Mouse (Mus musculus): ENCODE data around the gene Zbtb16. TPM values are rescaled to one million over a fixed set of nuclear protein-coding genes. Genes with fewer than 3 reads are reported as not detected.

Zbtb16 gene
- total and polyA plus RNA-seq, 2 experiments from 2014 or later, result 6.8 to 13.5 TPM

GRCm38 (mm10) chr9:48756261-48756812 is 79.7 kb downstream of the Zbtb16 start:
- Histone ChIP-seq H3K9me3 (ENCODE audit: low read length) (no peaks in the 10 kb centered on the region), H3K4me2 (ENCODE audit: low read depth, low read length) (no peak overlapping the region), H3K4me3 (ENCODE audit: low read length) (no peak overlapping the region), H3K27me3 (ENCODE audit: insufficient read depth, low read length) (no peaks in the 10 kb centered on the region), H3K4me1 (ENCODE audit: insufficient read depth, low read length) (peaks cover 13% of the 10 kb centered on the region; the same call in 1 of the 2 replicates), H3K27ac (peak overlapping the region; percentile 41; the same call in 1 of the 2 replicates), H3K9ac (replicated peaks; ENCODE audit: low read length) (0 out of 2 replicates have a peak overlapping the region, but pooled peaks have one; percentile 1), H3K36me3 (ENCODE audit: insufficient read depth, low read length) (no peaks in the 10 kb centered on the region)
- 27% methylated on average over 10 of the region's 10 CpGs for WGBS
- DNase-seq (ENCODE audit: low spot score) (peak; percentile 56), ATAC-seq (peak; percentile 46)
- no peak for TF ChIP-seq CTCF (IDR thresholded peaks at IDR 0.05; ENCODE audit: low read depth)

DNA sequence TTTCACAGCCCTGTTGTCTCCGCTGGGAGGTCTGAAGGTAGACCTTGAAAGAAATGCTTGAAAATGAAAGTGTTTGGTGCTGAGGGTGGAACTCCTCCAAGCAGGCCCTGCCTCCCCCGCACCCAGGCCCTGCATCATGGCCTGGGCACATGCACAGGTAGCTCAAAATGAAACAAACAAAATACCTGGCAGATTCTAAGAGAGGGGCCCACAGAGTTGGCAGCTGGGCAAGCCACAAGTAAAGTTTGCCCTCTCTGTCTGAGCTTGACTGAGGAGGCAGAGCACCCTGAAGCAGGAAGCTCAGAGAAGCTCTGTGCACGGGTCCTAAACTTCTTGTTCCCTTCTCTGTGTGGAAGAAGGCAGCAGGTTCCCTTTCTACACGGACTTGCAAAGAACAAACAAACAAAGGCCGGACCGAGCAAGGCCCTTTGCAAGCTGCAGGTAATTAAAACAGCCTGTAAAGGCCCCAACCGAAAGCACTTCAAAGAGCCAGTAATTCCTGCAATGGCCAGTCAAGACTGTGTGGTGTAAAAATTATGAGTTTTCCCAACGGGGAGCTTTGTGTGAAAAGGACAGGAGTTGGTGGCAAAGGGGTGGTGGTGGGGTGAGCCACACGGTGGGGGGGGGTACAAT is 80.5 kb downstream of the Zbtb16 start:
- no peaks in the 10 kb centered on the region for H3K9me3 ChIP-seq (ENCODE audit: low read length)
- WGBS, result 50% methylated on average over 9 of the region's 9 CpGs

DNA sequence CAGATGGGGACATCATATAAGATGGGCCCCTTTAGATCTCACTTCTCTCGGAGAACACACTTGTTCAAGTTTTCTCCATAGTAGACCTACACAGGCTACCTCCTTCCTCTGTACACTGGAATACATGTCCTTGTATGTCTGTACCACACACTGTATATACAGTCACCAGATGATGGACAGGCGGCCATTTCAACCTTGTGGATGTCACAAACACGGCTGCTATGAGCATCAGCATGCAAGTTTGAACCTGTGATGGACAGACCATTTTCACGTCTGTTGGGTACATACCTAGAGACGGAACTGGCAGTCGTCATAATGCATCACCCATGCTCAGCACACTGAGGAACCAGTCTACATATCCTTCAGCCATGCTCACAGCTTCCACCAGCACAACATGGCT is 81.6 kb downstream of the Zbtb16 start:
- no peak overlapping the region for H3K4me2 ChIP-seq (ENCODE audit: low read depth, low read length)
- WGBS, result 93% methylated on average over 6 of the region's 6 CpGs
- no peaks in the 10 kb centered on the region for H3K27me3 ChIP-seq (ENCODE audit: insufficient read depth, low read length)
- H3K9ac ChIP-seq (replicated peaks; ENCODE audit: low read length), result no peak overlapping the region
- H3K9me3 ChIP-seq (ENCODE audit: low read length), result no peaks in the 10 kb centered on the region
- peaks cover 7% of the 10 kb centered on the region; the same call in 1 of the 2 replicates for H3K4me1 ChIP-seq (ENCODE audit: insufficient read depth, low read length)
- DNase-seq (ENCODE audit: low spot score) (no peak), ATAC-seq (no peak)
- no peak overlapping the region for H3K4me3 ChIP-seq (ENCODE audit: low read length)
- H3K27ac ChIP-seq, result no peak overlapping the region
- TF ChIP-seq CTCF (IDR thresholded peaks at IDR 0.05; ENCODE audit: low read depth), result no peak
- H3K36me3 ChIP-seq (ENCODE audit: insufficient read depth, low read length), result no peaks in the 10 kb centered on the region

More for the DNA sequence above, 80.5 kb downstream of the Zbtb16 start:
- H3K27me3 ChIP-seq (ENCODE audit: insufficient read depth, low read length), result no peaks in the 10 kb centered on the region
- DNase-seq (ENCODE audit: low spot score), result no peak
- no peak for TF ChIP-seq CTCF (IDR thresholded peaks at IDR 0.05; ENCODE audit: low read depth)
- H3K27ac ChIP-seq, result no peak overlapping the region; the same call in 1 of the 2 replicates
- no peak for ATAC-seq
- H3K4me2 ChIP-seq (ENCODE audit: low read depth, low read length), result no peak overlapping the region
- no peak overlapping the region for H3K4me3 ChIP-seq (ENCODE audit: low read length)
- H3K36me3 ChIP-seq (ENCODE audit: insufficient read depth, low read length), result no peaks in the 10 kb centered on the region
- peaks cover 13% of the 10 kb centered on the region; the same call in 1 of the 2 replicates for H3K4me1 ChIP-seq (ENCODE audit: insufficient read depth, low read length)
- H3K9ac ChIP-seq (replicated peaks; ENCODE audit: low read length), result 0 out of 2 replicates have a peak overlapping the region, but pooled peaks have one; percentile 3

- Histone ChIP-seq H3K9me3 (ENCODE audit: low read length) (no peaks in the 10 kb centered on the region), H3K4me3 (ENCODE audit: low read length) (no peak overlapping the region), H3K4me2 (ENCODE audit: low read depth, low read length) (no peak overlapping the region), H3K27me3 (ENCODE audit: insufficient read depth, low read length) (no peaks in the 10 kb centered on the region), H3K27ac (no peak overlapping the region), H3K4me1 (ENCODE audit: insufficient read depth, low read length) (peaks cover 7% of the 10 kb centered on the region; the same call in 1 of the 2 replicates), H3K36me3 (ENCODE audit: insufficient read depth, low read length) (no peaks in the 10 kb centered on the region), H3K9ac (replicated peaks; ENCODE audit: low read length) (no peak overlapping the region)
- no peak for TF ChIP-seq CTCF (IDR thresholded peaks at IDR 0.05; ENCODE audit: low read depth)
- DNase-seq (ENCODE audit: low spot score) (no peak), ATAC-seq (no peak)
- WGBS, result 89% methylated on average over 6 of the region's 6 CpGs
Measured at GRCm38 (mm10) chr9:48753881-48754280, 82.1 kb downstream of the Zbtb16 start.

- H3K4me2 ChIP-seq (ENCODE audit: low read depth, low read length), result no peak overlapping the region
- WGBS, result 72% methylated on average over 3 of the region's 3 CpGs
- ATAC-seq, result no peak
- H3K27me3 ChIP-seq (ENCODE audit: insufficient read depth, low read length), result no peaks in the 10 kb centered on the region
- H3K4me3 ChIP-seq (ENCODE audit: low read length), result no peak overlapping the region
- no peak overlapping the region for H3K27ac ChIP-seq
- H3K4me1 ChIP-seq (ENCODE audit: insufficient read depth, low read length), result peaks cover 5% of the 10 kb centered on the region; the same call in 1 of the 2 replicates
- no peak for TF ChIP-seq CTCF (IDR thresholded peaks at IDR 0.05; ENCODE audit: low read depth)
- no peak for DNase-seq (ENCODE audit: low spot score)
- H3K36me3 ChIP-seq (ENCODE audit: insufficient read depth, low read length), result no peaks in the 10 kb centered on the region
- no peak overlapping the region for H3K9ac ChIP-seq (replicated peaks; ENCODE audit: low read length)
- H3K9me3 ChIP-seq (ENCODE audit: low read length), result no peaks in the 10 kb centered on the region
Measured at GRCm38 (mm10) chr9:48751900-48752299, 84.1 kb downstream of the Zbtb16 start.

DNA sequence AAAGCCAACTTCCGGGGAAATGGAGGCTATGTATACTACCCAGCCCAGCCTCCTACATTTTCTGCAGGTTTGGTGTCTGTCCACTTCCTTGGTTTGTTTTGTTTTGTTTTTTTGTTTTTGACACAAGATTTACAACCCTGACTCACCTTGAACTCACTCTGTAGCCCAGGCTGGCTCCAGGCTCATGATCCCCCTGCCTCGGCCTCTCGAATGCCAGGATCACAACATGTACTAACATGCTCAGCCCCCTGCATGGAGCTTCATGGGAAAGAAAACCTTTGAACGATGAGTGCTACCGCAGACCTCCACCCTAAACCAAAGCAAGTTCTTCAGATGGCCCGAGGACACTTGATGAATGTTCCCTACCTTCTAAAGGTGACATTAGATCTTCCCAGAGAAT is 86.4 kb downstream of the Zbtb16 start:
- TF ChIP-seq CTCF (IDR thresholded peaks at IDR 0.05; ENCODE audit: low read depth), result no peak
- no peaks in the 10 kb centered on the region for H3K36me3 ChIP-seq (ENCODE audit: insufficient read depth, low read length)
- no peaks in the 10 kb centered on the region for H3K27me3 ChIP-seq (ENCODE audit: insufficient read depth, low read length)
- no peak overlapping the region for H3K4me3 ChIP-seq (ENCODE audit: low read length)
- ATAC-seq (no peak), DNase-seq (ENCODE audit: low spot score) (no peak)
- no peak overlapping the region for H3K9ac ChIP-seq (replicated peaks; ENCODE audit: low read length)
- 90% methylated on average over 6 of the region's 6 CpGs for WGBS
- H3K4me2 ChIP-seq (ENCODE audit: low read depth, low read length), result no peak overlapping the region
- no peak overlapping the region for H3K27ac ChIP-seq
- peaks cover 5% of the 10 kb centered on the region; the same call in 1 of the 2 replicates for H3K4me1 ChIP-seq (ENCODE audit: insufficient read depth, low read length)
- no peaks in the 10 kb centered on the region for H3K9me3 ChIP-seq (ENCODE audit: low read length)

- WGBS, result 94% methylated on average over 4 of the region's 4 CpGs
- ATAC-seq (no peak), DNase-seq (ENCODE audit: low spot score) (no peak)
- H3K4me1 ChIP-seq (ENCODE audit: insufficient read depth, low read length), result peaks cover 10% of the 10 kb centered on the region; the same call in 1 of the 2 replicates
- no peak for TF ChIP-seq CTCF (IDR thresholded peaks at IDR 0.05; ENCODE audit: low read depth)
- H3K9ac ChIP-seq (replicated peaks; ENCODE audit: low read length), result no peak overlapping the region
- H3K4me3 ChIP-seq (ENCODE audit: low read length), result no peak overlapping the region
- H3K4me2 ChIP-seq (ENCODE audit: low read depth, low read length), result no peak overlapping the region
- no peaks in the 10 kb centered on the region for H3K36me3 ChIP-seq (ENCODE audit: insufficient read depth, low read length)
- no peak overlapping the region for H3K27ac ChIP-seq
- H3K27me3 ChIP-seq (ENCODE audit: insufficient read depth, low read length), result no peaks in the 10 kb centered on the region
- H3K9me3 ChIP-seq (ENCODE audit: low read length), result no peaks in the 10 kb centered on the region
Measured at GRCm38 (mm10) chr9:48749168-48749567, 86.9 kb downstream of the Zbtb16 start.

All from hindbrain, postnatal 0 days (tissue).